Mouse (Mus musculus) cerebellum, adult 2 months (tissue): ENCODE results near the gene Grik5.
A peak's percentile ranks its signal among the peaks of the same experiment; 100 is the strongest.

Experiments
- CTCF ChIP-seq: fragments of 200-500 bp; IDR thresholded peaks from 2 replicates; pipeline ENCODE4 v1.5.1; 2011; ENCODE audit warnings: low read depth, mild to moderate bottlenecking, control low read depth, low read length, moderate library complexity, borderline replicate concordance; ENCODE audit not compliant: insufficient read depth
- POLR2A ChIP-seq: fragments of 200-500 bp; IDR thresholded peaks from 2 replicates; pipeline ENCODE4 v1.6.1; 2011; ENCODE audit warnings: low read length, control low read depth, borderline replicate concordance; ENCODE audit not compliant: insufficient read depth

GRCm38 (mm10) chr7:25082510-25082909 is 10.4 kb upstream of the Grik5 start:
- TF ChIP-seq CTCF (peak; percentile 57), POLR2A (no peak)
